Mouse (Mus musculus): ENCODE measurements around the gene Trim31. TPM values are rescaled to one million over a fixed set of nuclear protein-coding genes. Genes with fewer than 3 reads are reported as not detected.

The Trim31 gene
- polyA plus RNA-seq, 1 experiment from 2014 or later = not detected

DNA sequence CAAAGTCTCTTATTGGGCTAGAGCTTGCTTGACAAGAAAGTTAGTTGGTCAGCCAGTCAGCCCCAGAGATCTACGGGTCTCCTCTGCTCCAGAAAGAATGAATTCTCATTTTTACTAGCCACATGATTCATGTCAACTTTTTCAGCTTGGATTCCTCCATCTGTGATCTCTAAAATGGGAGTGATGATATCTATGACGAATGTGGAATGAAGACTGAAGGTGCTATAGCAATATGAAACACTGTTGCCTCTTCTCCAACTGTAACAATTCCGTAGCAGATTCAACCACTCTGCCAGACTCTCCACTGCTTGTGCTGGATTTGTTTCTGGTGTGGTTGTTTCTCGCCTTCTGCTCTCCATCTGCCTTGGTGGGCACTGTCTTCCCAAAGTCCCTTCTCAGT is 33.2 kb downstream of the Trim31 start:
- Histone ChIP-seq H3K27ac (replicated peaks) (no peak overlapping the region), H3K4me2 (no peak overlapping the region), H3K4me3 (no peak overlapping the region), H3K4me1 (replicated peaks) (no peaks in the 10 kb centered on the region), H3K9ac (no peak overlapping the region), H3K9me3 (no peaks in the 10 kb centered on the region), H3K36me3 (no peaks in the 10 kb centered on the region), H3K27me3 (no peaks in the 10 kb centered on the region)
- ATAC-seq (ENCODE audit: low read depth) = no peak
- 80% methylated on average over 4 of the region's 4 CpGs for WGBS

DNA sequence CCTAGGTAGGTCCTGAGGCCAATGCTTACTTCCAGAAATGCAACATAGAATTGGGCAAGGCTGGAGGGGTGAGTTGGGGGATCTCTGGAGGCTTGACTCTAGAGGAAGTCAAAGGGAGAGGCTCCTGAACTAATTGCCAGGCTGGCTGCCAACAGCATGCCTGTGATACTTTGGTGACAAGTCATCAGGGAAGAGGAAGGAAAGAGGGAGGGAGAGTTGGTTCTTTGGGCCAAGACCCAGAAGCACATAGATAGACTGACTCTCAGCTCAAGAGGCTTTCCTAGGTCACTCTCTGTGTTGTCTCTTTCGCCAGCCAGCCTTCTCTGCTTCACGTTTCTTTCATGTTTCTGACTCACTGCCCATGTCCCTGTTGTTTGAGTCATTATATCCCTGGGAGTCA is 33.9 kb downstream of the Trim31 start:
- no peak overlapping the region for H3K4me3 ChIP-seq
- no peak overlapping the region for H3K27ac ChIP-seq (replicated peaks)
- no peak overlapping the region for H3K4me2 ChIP-seq
- H3K9ac ChIP-seq = no peak overlapping the region
- no peaks in the 10 kb centered on the region for H3K9me3 ChIP-seq
- no peaks in the 10 kb centered on the region for H3K36me3 ChIP-seq
- 73% methylated on average over 2 of the region's 2 CpGs for WGBS
- no peaks in the 10 kb centered on the region for H3K4me1 ChIP-seq (replicated peaks)
- ATAC-seq (ENCODE audit: low read depth) = no peak
- no peaks in the 10 kb centered on the region for H3K27me3 ChIP-seq

DNA sequence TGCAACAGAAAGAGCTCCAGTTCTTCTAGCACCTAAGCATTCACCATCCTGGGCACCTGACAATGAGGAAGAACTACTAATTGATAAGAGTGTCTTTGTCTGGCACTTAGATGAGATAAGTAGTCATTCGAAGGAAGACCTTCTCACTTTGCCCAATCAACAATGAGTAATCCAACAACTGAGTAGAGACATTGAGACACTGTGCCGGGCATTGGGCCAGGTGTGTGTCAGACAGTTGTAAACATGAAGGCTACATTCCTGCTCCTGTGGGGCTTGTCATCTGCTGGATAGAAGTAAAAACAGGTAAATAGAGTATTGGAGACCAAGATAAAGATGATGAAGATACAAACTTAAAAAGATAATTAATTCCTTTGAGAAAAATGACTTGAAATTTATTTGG is 40.1 kb downstream of the Trim31 start:
- Histone ChIP-seq H3K9ac (no peak overlapping the region), H3K4me2 (no peak overlapping the region), H3K4me3 (no peak overlapping the region), H3K9me3 (no peaks in the 10 kb centered on the region), H3K36me3 (no peaks in the 10 kb centered on the region), H3K27me3 (peaks cover 21% of the 10 kb centered on the region), H3K27ac (replicated peaks) (no peak overlapping the region), H3K4me1 (replicated peaks) (peaks cover 7% of the 10 kb centered on the region)
- 86% methylated on average over 2 of the region's 2 CpGs for WGBS
- no peak for ATAC-seq (ENCODE audit: low read depth)

DNA sequence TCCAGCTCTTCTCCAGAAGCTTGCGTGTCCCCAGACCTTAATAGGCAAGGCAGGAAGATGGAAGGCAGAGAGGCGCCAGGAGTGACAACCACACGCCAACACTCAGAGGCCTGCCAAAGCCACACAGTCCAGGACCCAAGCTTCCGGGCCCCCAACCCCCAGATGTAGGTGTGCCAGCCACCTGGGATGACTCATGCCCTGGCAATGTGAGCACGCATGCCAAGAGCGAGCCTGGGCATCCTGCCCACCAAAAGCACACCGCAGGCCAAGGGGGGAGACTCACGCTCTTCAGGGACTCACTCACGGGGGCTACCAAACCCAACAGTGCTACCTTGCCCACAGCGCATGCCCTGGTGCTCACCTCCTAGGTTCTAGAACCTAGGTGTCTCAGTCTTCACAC is 44.5 kb downstream of the Trim31 start:
- Histone ChIP-seq H3K4me2 (peak overlapping the region; percentile 69), H3K4me1 (replicated peaks) (peaks cover 35% of the 10 kb centered on the region), H3K9ac (0 out of 2 replicates have a peak overlapping the region, but pooled peaks have one; percentile 70), H3K4me3 (peak overlapping the region; percentile 41), H3K36me3 (no peaks in the 10 kb centered on the region), H3K9me3 (no peaks in the 10 kb centered on the region), H3K27me3 (peaks cover 54% of the 10 kb centered on the region), H3K27ac (replicated peaks) (no peak overlapping the region)
- WGBS = 52% methylated on average over 10 of the region's 10 CpGs
- ATAC-seq (ENCODE audit: low read depth) = no peak

DNA sequence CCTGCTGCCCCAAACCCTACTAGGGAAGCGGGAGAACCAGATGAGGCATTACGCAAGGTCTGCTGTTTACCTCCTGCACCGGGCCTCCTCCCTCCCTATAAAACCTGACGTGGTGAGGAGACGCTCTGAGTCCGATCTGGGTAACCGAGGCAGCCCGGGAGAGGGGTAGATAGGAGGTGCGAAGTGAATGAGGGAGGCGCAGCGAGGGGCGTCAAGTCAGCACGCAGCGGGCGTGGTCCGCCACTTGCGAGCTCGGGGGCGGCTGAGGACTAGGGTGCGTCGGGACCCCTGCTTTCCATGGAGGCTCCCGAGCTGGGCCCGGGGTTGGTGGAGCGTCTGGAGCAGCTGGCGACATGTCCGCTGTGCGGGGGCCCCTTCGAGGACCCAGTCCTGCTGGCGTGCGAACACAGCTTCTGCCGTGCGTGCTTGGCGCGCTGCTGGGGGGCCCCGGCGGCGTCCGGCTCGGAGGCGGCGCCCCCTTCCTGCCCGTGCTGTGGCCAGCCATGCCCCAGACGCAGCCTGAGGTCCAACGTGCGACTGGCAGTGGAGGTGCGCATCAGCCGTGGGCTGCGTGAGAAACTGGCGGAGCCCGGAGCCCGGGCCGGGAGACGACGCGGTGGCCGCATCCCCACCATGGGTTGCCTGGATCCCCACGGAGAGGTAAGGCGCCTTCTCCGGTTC is 45.0 kb downstream of the Trim31 start, which contains the start of gene Rnf39:
Rnf39 (plus strand) TSS at position 128 of the 681 bp plus-strand sequence.
- no peak for ATAC-seq (ENCODE audit: low read depth)

DNA sequence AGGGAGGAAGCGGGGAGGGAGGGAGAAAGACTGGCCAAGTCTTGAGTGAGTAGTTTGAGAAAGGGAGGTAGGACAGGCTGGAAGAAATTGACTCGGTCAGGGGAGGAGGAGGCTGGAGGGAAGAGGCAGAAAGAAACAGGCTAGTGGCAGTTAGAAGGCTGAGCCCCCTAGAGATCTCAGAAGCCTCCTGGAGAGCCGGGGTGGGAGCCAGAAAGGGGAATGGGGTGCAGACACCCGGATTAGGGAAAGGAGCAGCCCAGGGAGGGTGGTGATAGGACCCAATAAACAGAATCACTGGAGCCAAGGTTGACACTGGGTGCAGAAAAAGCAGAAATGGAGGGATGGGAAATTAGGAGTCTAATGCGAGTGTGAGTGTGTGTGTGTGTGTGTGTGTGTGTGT is 45.8 kb downstream of the Trim31 start:
- Histone ChIP-seq H3K4me2 (peak overlapping the region; percentile 69), H3K9me3 (no peaks in the 10 kb centered on the region), H3K9ac (no peak overlapping the region), H3K36me3 (peaks cover 1% of the 10 kb centered on the region), H3K27me3 (peaks cover 54% of the 10 kb centered on the region), H3K4me3 (peak overlapping the region; percentile 41), H3K27ac (replicated peaks) (no peak overlapping the region), H3K4me1 (replicated peaks) (peaks cover 39% of the 10 kb centered on the region)
- 14% methylated on average over 5 of the region's 5 CpGs for WGBS
- no peak for ATAC-seq (ENCODE audit: low read depth)

More for the DNA sequence above, 45.0 kb downstream of the Trim31 start, which contains the start of gene Rnf39:
- H3K36me3 ChIP-seq = no peaks in the 10 kb centered on the region
- H3K9ac ChIP-seq = peak within 1 kb of the TSS; percentile 70
- peaks cover 54% of the 10 kb centered on the region for H3K27me3 ChIP-seq
- peak within 1 kb of the TSS; percentile 41 for H3K4me3 ChIP-seq
- no peaks in the 10 kb centered on the region for H3K9me3 ChIP-seq
- WGBS = 2% methylated on average over 56 of the region's 59 CpGs
- peak within 1 kb of the TSS; percentile 69 for H3K4me2 ChIP-seq
- no peak within 1 kb of the TSS for H3K27ac ChIP-seq (replicated peaks)
- H3K4me1 ChIP-seq (replicated peaks) = peaks cover 39% of the 10 kb centered on the region

DNA sequence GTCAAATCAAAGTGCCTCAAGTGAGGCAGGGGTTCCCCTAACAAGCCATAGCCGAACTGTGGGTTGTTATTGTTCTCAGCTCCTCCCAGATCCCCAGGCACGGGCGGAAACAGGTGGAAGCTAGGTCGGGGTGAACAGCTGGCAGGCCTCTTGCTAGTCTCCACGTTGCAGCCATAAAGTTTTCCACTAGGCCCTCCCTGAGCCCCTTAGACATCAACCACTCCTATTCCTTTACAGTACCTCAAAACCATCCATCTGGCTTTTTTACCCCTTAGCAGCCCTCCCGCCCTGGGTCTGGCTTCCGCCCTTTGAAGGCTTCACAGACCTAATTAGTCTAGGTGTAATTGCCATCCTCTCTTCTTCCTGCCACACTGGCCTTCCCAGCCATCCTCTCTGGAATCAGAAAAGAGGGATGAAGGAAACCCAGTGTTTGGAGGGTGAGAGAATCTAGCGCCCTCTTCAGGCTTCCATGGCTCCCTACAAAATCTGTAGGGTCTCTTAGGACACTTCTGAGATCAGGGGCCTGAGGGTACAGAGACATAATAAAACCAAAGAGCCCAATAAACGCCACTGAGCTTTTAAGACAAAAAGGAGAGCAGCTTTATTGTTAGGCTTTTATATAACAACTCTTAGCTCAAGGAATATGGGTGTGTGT is 46.3 kb downstream of the Trim31 start:
- peaks cover 51% of the 10 kb centered on the region for H3K27me3 ChIP-seq

DNA sequence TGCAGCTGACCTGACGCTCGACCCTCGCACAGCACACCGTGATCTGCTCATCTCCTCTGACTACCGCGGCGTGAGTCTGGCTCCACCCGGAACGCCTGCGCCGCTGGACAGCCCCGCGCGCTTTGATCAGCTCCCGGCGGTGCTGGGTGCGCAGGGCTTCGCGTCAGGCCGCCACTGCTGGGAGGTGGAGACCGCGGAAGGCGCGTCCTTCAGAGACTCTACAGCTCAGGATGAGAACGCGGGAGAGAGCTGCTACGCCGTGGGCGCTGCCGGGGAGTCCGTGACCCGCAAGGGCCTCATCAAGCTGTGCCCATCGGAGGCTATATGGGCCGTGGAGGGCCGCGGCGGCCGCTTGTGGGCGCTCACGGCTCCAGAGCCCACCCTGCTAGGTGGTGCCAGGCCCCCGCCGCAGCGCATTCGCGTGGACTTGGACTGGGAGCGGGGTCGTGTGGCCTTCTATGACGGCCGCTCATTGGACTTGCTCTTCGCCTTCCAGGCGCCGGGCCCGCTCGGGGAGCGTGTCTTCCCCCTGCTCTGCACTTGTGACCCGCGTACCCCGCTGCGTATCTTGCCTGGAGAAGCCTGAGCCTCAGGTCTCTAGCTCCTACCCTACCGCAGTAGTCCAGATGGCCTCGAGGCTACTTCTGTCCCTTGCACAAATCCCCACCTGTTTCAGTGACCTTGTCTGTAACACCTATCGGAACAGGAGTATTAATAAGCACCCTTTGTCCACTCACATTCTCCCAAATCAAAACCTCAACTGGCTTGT is 49.3 kb downstream of the Trim31 start:
- H3K4me1 ChIP-seq (replicated peaks) = peaks cover 54% of the 10 kb centered on the region
- under 1% methylated on average over 62 of the region's 62 CpGs for WGBS

More for the DNA sequence above, 46.3 kb downstream of the Trim31 start:
- 8% methylated on average over 9 of the region's 9 CpGs for WGBS
- Histone ChIP-seq H3K36me3 (peaks cover 7% of the 10 kb centered on the region), H3K4me2 (no peak overlapping the region), H3K27ac (replicated peaks) (no peak overlapping the region), H3K9me3 (no peaks in the 10 kb centered on the region), H3K4me1 (replicated peaks) (peaks cover 39% of the 10 kb centered on the region), H3K4me3 (no peak overlapping the region), H3K9ac (no peak overlapping the region)
- no peak for ATAC-seq (ENCODE audit: low read depth)

DNA sequence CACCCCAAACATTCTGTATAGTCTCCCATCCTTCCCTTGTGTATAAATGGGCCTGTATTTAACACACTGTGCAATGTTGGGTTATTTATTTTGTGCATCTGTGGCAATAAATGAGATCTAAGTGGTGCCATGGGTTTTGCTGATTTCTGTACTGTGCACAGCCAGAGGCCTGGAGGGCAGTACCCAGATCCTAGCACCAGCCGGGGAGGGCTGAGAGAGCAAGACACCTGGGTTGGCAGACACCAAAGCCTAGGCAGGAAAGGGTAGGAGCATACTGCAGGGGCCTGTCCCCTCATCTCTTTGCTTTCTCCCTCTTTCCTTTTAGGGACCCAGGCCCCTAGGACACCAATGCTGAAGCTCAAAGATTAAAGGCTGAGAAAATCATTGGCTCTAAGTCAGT is 50.4 kb downstream of the Trim31 start:
- H3K4me3 ChIP-seq = no peak overlapping the region
- no peak overlapping the region for H3K9ac ChIP-seq
- peaks cover 45% of the 10 kb centered on the region for H3K4me1 ChIP-seq (replicated peaks)
- H3K27me3 ChIP-seq = peaks cover 31% of the 10 kb centered on the region
- peaks cover 13% of the 10 kb centered on the region for H3K36me3 ChIP-seq
- ATAC-seq (ENCODE audit: low read depth) = no peak
- no peak overlapping the region for H3K4me2 ChIP-seq
- no peaks in the 10 kb centered on the region for H3K9me3 ChIP-seq
- H3K27ac ChIP-seq (replicated peaks) = no peak overlapping the region
- 83% methylated on average over 1 of the region's 1 CpGs for WGBS

More for the DNA sequence above, 49.3 kb downstream of the Trim31 start:
- Histone ChIP-seq H3K9me3 (no peaks in the 10 kb centered on the region), H3K4me3 (peak overlapping the region; percentile 51), H3K36me3 (peaks cover 13% of the 10 kb centered on the region), H3K27me3 (peaks cover 41% of the 10 kb centered on the region), H3K4me2 (peak overlapping the region; percentile 87), H3K27ac (replicated peaks) (peak overlapping the region; percentile 76), H3K9ac (peak overlapping the region; percentile 80)
- ATAC-seq (ENCODE audit: low read depth) = peak; percentile 71

DNA sequence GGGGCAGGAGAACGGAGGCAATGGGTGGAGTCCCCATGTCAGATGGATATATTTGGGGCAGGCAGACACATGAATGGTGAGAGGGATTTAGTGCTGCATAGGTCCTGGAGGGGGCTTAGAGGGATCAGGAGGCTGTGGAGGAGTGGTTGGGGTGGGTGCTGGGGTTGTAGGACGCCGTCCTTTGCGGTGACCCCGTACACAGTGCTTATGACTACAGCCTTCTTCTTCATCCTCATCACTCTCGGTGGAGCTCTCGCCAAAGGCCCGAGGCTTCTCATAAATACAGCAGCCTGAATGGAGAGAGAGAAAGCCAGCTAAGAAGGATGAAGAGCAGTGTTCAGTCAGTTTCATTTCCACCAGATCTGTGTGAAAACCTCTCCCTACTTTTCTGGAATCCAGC is 51.3 kb downstream of the Trim31 start:
- WGBS = 94% methylated on average over 8 of the region's 8 CpGs
- Histone ChIP-seq H3K4me2 (no peak overlapping the region), H3K4me1 (replicated peaks) (peaks cover 37% of the 10 kb centered on the region), H3K27me3 (peaks cover 21% of the 10 kb centered on the region), H3K36me3 (peaks cover 16% of the 10 kb centered on the region), H3K9me3 (no peaks in the 10 kb centered on the region), H3K27ac (replicated peaks) (no peak overlapping the region), H3K9ac (no peak overlapping the region), H3K4me3 (no peak overlapping the region)
- no peak for ATAC-seq (ENCODE audit: low read depth)

DNA sequence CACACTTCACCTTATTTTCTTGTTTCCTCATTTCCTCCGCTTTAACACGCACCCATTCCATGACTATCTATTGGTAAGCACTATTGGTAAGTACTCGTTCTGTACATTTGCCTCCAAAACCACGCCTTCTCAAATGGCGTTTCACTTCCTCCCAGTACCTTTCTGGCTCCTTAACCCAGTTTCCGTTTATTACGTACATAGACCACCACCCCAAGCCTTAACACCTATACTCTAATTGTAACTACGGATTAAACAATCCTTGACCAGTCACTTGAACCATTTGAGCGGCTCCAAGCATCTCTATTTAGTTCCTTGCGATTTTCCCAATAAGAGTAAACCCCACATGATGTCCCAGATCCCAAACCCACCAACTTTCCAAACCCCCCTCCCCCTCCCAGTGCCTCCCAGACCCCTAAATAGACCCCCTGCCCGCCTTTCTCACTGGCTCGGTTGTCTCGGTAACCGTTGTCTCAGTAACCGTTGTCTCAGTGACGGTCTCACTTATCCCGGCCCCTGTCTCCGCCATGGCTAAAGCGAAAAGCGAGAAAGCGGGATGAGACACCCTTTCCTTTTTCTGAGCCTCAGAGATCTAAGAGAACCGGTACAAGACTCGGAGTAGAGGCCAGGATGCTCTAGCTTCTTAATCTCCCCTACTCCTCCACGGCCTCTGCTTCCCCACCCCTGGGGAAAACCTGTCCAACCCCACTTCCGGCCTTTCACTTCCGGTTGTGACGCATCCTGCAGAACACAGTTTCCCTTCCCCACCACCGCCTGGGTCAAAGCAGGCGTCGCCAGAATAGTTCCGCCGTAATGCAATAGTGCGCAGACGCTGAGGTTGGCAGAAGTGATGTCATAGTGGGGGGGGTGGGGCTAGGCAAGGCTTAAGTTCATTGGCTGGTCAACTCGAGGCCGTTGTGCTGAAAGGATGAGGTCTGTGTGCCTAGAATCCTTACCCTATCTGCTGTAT is 53.3 kb downstream of the Trim31 start, which contains the start of gene Ppp1r11:
Ppp1r11 (minus strand) TSS at position 761 of the 967 bp plus-strand sequence.
- peaks cover 32% of the 10 kb centered on the region for H3K4me1 ChIP-seq (replicated peaks)

More for the DNA sequence above, 53.3 kb downstream of the Trim31 start, which contains the start of gene Ppp1r11:
- Histone ChIP-seq H3K36me3 (peaks cover 22% of the 10 kb centered on the region), H3K27ac (replicated peaks) (peak within 1 kb of the TSS; percentile 91), H3K4me2 (peak within 1 kb of the TSS; percentile 88), H3K9me3 (no peaks in the 10 kb centered on the region), H3K4me3 (peak within 1 kb of the TSS; percentile 63), H3K27me3 (peaks cover 1% of the 10 kb centered on the region; the same call in 1 of the 2 replicates), H3K9ac (peak within 1 kb of the TSS; percentile 83)
- ATAC-seq (ENCODE audit: low read depth) = peak; percentile 93
- 2% methylated on average over 36 of the region's 36 CpGs for WGBS

Data from neural tube, embryonic 13.5 days (tissue).